Mouse (Mus musculus) heart, embryonic 11.5 days (tissue): Measurements from ENCODE around the gene Tmem135. TPM values are rescaled to one million over a fixed set of nuclear protein-coding genes. Genes with fewer than 3 reads are reported as not detected.
"Not testable (repeated sequence)": the region's sequence is repeated elsewhere in the genome, so short reads cannot be mapped to it uniquely, and the experiment has no call there.

Experiments
- ATAC-seq: fragments of 200-750 bp; cut with Nextera tagmentation; replicated peaks from 2 replicates; pipeline ENCODE4 v1.8.0; 2017; ENCODE audit warnings: moderate library complexity; ENCODE audit not compliant: insufficient number of reproducible peaks, low FRiP score, low TSS enrichment
- H3K27ac ChIP-seq: fragments of 300-500 bp; sonication (generic); 2 replicates; pipeline ENCODE4 v1.5.1; 2014; ENCODE audit warnings: mild to moderate bottlenecking, low read depth, low read length
- H3K27me3 ChIP-seq: fragments of 300-500 bp; sonication (generic); 2 replicates; pipeline ENCODE4 v1.6.1; 2014; ENCODE audit warnings: mild to moderate bottlenecking, low read length, mixed read lengths; ENCODE audit not compliant: control insufficient read depth, insufficient read depth
- H3K36me3 ChIP-seq: fragments of 300-500 bp; sonication (generic); 2 replicates; pipeline ENCODE4 v1.6.1; 2014; ENCODE audit warnings: mild to moderate bottlenecking, low read length, moderate library complexity, mixed read lengths; ENCODE audit not compliant: control insufficient read depth, insufficient read depth
- H3K4me1 ChIP-seq: fragments of 300-500 bp; sonication (generic); 2 replicates; pipeline ENCODE4 v1.6.1; 2014; ENCODE audit warnings: low read length; ENCODE audit not compliant: control insufficient read depth, insufficient read depth
- H3K4me2 ChIP-seq: fragments of 300-500 bp; sonication (generic); 2 replicates; pipeline ENCODE4 v1.6.1; 2014; ENCODE audit warnings: mild to moderate bottlenecking, moderate library complexity
- H3K4me3 ChIP-seq: fragments of 300-500 bp; sonication (generic); 2 replicates; pipeline ENCODE4 v1.5.1; 2014; ENCODE audit warnings: low read depth, low read length
- H3K9ac ChIP-seq: fragments of 300-500 bp; sonication (generic); 2 replicates; pipeline ENCODE4 v1.6.1; 2014; ENCODE audit warnings: mild to moderate bottlenecking, low read depth, low read length, moderate library complexity
- H3K9me3 ChIP-seq: fragments of 300-500 bp; sonication (generic); replicated peaks from 2 replicates; pipeline ENCODE4 v1.6.1; 2016; ENCODE audit warnings: low read length; ENCODE audit not compliant: control insufficient read depth
- WGBS: fragments of 180-500 bp; shearing (Covaris S2); extraction: QIAGEN DNeasy Blood & Tissue Kit; methylation state at CpG from one replicate; pipeline ENCODE4 v1.1.7; 2014; ENCODE audit not compliant: insufficient replicate concordance; 5-methylcytosine and 5-hydroxymethylcytosine counted together
- polyA plus RNA-seq: library from polyadenylated mRNA; unstranded; fragments of >200 nt; fragmentation: Nextera tagmentation; extraction: Ambion mirVana; gene quantifications from 2 replicates; pipeline ENCODE4 v1.2.1, GENCODE M21; 2014

Tmem135 gene
- polyA plus RNA-seq, 1 experiment from 2014 or later = 27.2 TPM

GRCm38 (mm10) chr7:89303765-89304164 lies 100.3 kb downstream of the Tmem135 start:
- no peaks in the 10 kb centered on the region for H3K27me3 ChIP-seq
- ATAC-seq = no peak
- H3K36me3 ChIP-seq = no peaks in the 10 kb centered on the region
- 93% methylated on average over 1 of the region's 1 CpGs for WGBS
- no peak overlapping the region for H3K9ac ChIP-seq
- H3K9me3 ChIP-seq = no peaks in the 10 kb centered on the region
- no peak overlapping the region for H3K27ac ChIP-seq
- H3K4me3 ChIP-seq = no peak overlapping the region
- H3K4me2 ChIP-seq = no peak overlapping the region
- H3K4me1 ChIP-seq = 0 out of 2 replicates have a peak, but pooled peaks cover 5% of the 10 kb centered on the region

- Histone ChIP-seq H3K4me3 (no peak overlapping the region), H3K4me2 (no peak overlapping the region), H3K36me3 (no peaks in the 10 kb centered on the region), H3K27ac (no peak overlapping the region), H3K4me1 (peaks cover 5% of the 10 kb centered on the region; the same call in 1 of the 2 replicates), H3K27me3 (no peaks in the 10 kb centered on the region), H3K9ac (no peak overlapping the region), H3K9me3 (no peaks in the 10 kb centered on the region)
- WGBS = 75% methylated on average over 1 of the region's 1 CpGs
- ATAC-seq = no peak
Observed at GRCm38 (mm10) chr7:89298911-89299458, 105.0 kb downstream of the Tmem135 start.

GRCm38 (mm10) chr7:89296941-89297340 lies 107.1 kb downstream of the Tmem135 start:
- no peak overlapping the region for H3K4me3 ChIP-seq
- H3K27ac ChIP-seq = no peak overlapping the region
- no peaks in the 10 kb centered on the region for H3K36me3 ChIP-seq
- H3K4me1 ChIP-seq = peaks cover 5% of the 10 kb centered on the region; the same call in 1 of the 2 replicates
- no peak overlapping the region for H3K9ac ChIP-seq
- H3K4me2 ChIP-seq = no peak overlapping the region
- ATAC-seq = no peak
- no peaks in the 10 kb centered on the region for H3K27me3 ChIP-seq
- H3K9me3 ChIP-seq = no peaks in the 10 kb centered on the region
- 91% methylated on average over 1 of the region's 1 CpGs for WGBS

- no peak for ATAC-seq
- Histone ChIP-seq H3K4me3 (no peak overlapping the region), H3K27ac (no peak overlapping the region), H3K4me1 (no peaks in the 10 kb centered on the region), H3K9me3 (no peaks in the 10 kb centered on the region), H3K4me2 (no peak overlapping the region), H3K27me3 (no peaks in the 10 kb centered on the region), H3K36me3 (no peaks in the 10 kb centered on the region), H3K9ac (no peak overlapping the region)
- 75% methylated on average over 7 of the region's 7 CpGs for WGBS
Observed at GRCm38 (mm10) chr7:89282664-89283063, 121.4 kb downstream of the Tmem135 start.

- not testable (repeated sequence) for H3K27ac ChIP-seq, H3K4me2 ChIP-seq, ATAC-seq, H3K4me1 ChIP-seq, H3K4me3 ChIP-seq, H3K9ac ChIP-seq, H3K36me3 ChIP-seq, H3K27me3 ChIP-seq, H3K9me3 ChIP-seq
Observed at GRCm38 (mm10) chr7:89270438-89270837, 133.6 kb downstream of the Tmem135 start.

GRCm38 (mm10) chr7:89269826-89270225 lies 134.2 kb downstream of the Tmem135 start:
- no peak overlapping the region for H3K27ac ChIP-seq
- H3K4me3 ChIP-seq = no peak overlapping the region
- H3K36me3 ChIP-seq = peaks cover 4% of the 10 kb centered on the region; the same call in 1 of the 2 replicates
- H3K9ac ChIP-seq = no peak overlapping the region
- 0 out of 2 replicates have a peak, but pooled peaks cover 3% of the 10 kb centered on the region for H3K4me1 ChIP-seq
- no peaks in the 10 kb centered on the region for H3K9me3 ChIP-seq
- H3K27me3 ChIP-seq = no peaks in the 10 kb centered on the region
- no peak overlapping the region for H3K4me2 ChIP-seq
- ATAC-seq = no peak
- WGBS = 80% methylated on average over 6 of the region's 6 CpGs

GRCm38 (mm10) chr7:89267542-89267941 lies 136.5 kb downstream of the Tmem135 start:
- H3K4me3 ChIP-seq = no peak overlapping the region
- no peaks in the 10 kb centered on the region for H3K27me3 ChIP-seq
- no peak overlapping the region for H3K27ac ChIP-seq
- H3K4me2 ChIP-seq = no peak overlapping the region
- H3K36me3 ChIP-seq = peaks cover 3% of the 10 kb centered on the region; the same call in 1 of the 2 replicates
- no peaks in the 10 kb centered on the region for H3K9me3 ChIP-seq
- ATAC-seq = no peak
- 98% methylated on average over 1 of the region's 1 CpGs for WGBS
- 0 out of 2 replicates have a peak, but pooled peaks cover 3% of the 10 kb centered on the region for H3K4me1 ChIP-seq
- no peak overlapping the region for H3K9ac ChIP-seq

GRCm38 (mm10) chr7:89266017-89266760 lies 137.8 kb downstream of the Tmem135 start:
- Histone ChIP-seq H3K9ac (no peak overlapping the region), H3K4me3 (no peak overlapping the region), H3K9me3 (no peaks in the 10 kb centered on the region), H3K27ac (no peak overlapping the region), H3K36me3 (0 out of 2 replicates have a peak, but pooled peaks cover 3% of the 10 kb centered on the region), H3K27me3 (no peaks in the 10 kb centered on the region), H3K4me1 (0 out of 2 replicates have a peak, but pooled peaks cover 3% of the 10 kb centered on the region), H3K4me2 (no peak overlapping the region)
- no peak for ATAC-seq
- WGBS = 75% methylated on average over 7 of the region's 7 CpGs

GRCm38 (mm10) chr7:89260966-89261365 lies 143.1 kb downstream of the Tmem135 start:
- Histone ChIP-seq H3K9ac (no peak overlapping the region), H3K36me3 (no peaks in the 10 kb centered on the region), H3K27me3 (no peaks in the 10 kb centered on the region), H3K4me2 (no peak overlapping the region), H3K27ac (no peak overlapping the region), H3K4me3 (no peak overlapping the region), H3K9me3 (no peaks in the 10 kb centered on the region), H3K4me1 (no peaks in the 10 kb centered on the region)
- no peak for ATAC-seq
